Comparison of ENCODE assay signal across 35 mouse cellular contexts in genomic region chr6:30408276-30408675, GRCm38 (mm10).
"Had no signal": no experiment of that assay in that cellular context is flagged by ENCODE, and none has a peak within 500 bp of the region (broad histone marks: within the 10 kb centered on the region; RNA-seq: fewer than 3 reads in every experiment).

No protein-coding gene starts in this region.

- H3K9me3 ChIP-seq: heart, embryonic 10.5 days; heart, embryonic 12.5 days; heart, embryonic 13.5 days; heart, embryonic 15.5 days; hindbrain, embryonic 10.5 days; hindbrain, embryonic 12.5 days; hindbrain, embryonic 15.5 days; intestine, embryonic 15.5 days; kidney, embryonic 15.5 days had no signal

- H3K27me3 ChIP-seq: heart, embryonic 12.5 days; heart, embryonic 13.5 days; heart, embryonic 15.5 days; hindbrain, embryonic 12.5 days; hindbrain, embryonic 13.5 days; hindbrain, embryonic 15.5 days; intestine, embryonic 15.5 days; kidney, embryonic 15.5 days had no signal

- DNase-seq: heart, postnatal 10 days; heart, postnatal 14 days; heart, postnatal 36 days; heart, postnatal 4 days; kidney, adult 11 months; kidney, adult 18-20 months; kidney, adult 2 months; kidney, adult 8-10 months; kidney, adult 9 months; kidney, postnatal 10 days; kidney, postnatal 14 days; kidney, postnatal 25 days; kidney, postnatal 36 days; kidney, postnatal 4 days; layer of hippocampus, adult 9-11 months; layer of hippocampus, postnatal 36 days had no signal

- H3K36me3 ChIP-seq: heart, embryonic 15.5 days; hindbrain, embryonic 12.5 days; hindbrain, embryonic 13.5 days; hindbrain, embryonic 15.5 days; intestine, embryonic 15.5 days had no signal

- H3K9ac ChIP-seq: heart, embryonic 12.5 days; heart, embryonic 13.5 days; heart, embryonic 15.5 days; hindbrain, embryonic 12.5 days; hindbrain, embryonic 13.5 days; hindbrain, embryonic 14.5 days; hindbrain, embryonic 15.5 days; intestine, embryonic 15.5 days; kidney, embryonic 15.5 days had no signal

- ATAC-seq: hindbrain, embryonic 16.5 days; hindbrain, postnatal 0 days; inflammation-experienced regulatory T-cells, adult 6 months; intestine, embryonic 15.5 days; intestine, embryonic 16.5 days; intestine, postnatal 0 days had no signal

- H3K4me2 ChIP-seq: heart, embryonic 11.5 days; heart, embryonic 12.5 days; heart, embryonic 13.5 days; heart, embryonic 15.5 days; hindbrain, embryonic 12.5 days; hindbrain, embryonic 13.5 days; hindbrain, embryonic 14.5 days; hindbrain, embryonic 15.5 days; intestine, embryonic 15.5 days; kidney, embryonic 15.5 days had no signal

- H3K27ac ChIP-seq: heart, embryonic 10.5 days; heart, embryonic 13.5 days; heart, embryonic 15.5 days; hindbrain, embryonic 10.5 days; hindbrain, embryonic 12.5 days; hindbrain, embryonic 13.5 days; hindbrain, embryonic 14.5 days; hindbrain, embryonic 15.5 days; hindbrain, postnatal 0 days; intestine, embryonic 15.5 days; kidney, embryonic 15.5 days; kidney, postnatal 0 days; layer of hippocampus, adult 2 months had no signal

- H3K4me3 ChIP-seq: heart, embryonic 10.5 days; heart, embryonic 12.5 days; heart, embryonic 13.5 days; heart, embryonic 15.5 days; hindbrain, embryonic 10.5 days; hindbrain, embryonic 12.5 days; hindbrain, embryonic 13.5 days; hindbrain, embryonic 15.5 days; intestine, embryonic 15.5 days; kidney, embryonic 15.5 days; layer of hippocampus, adult 2 months had no signal
